Mouse (Mus musculus) heart, adult 2 months (tissue): ENCODE data around the gene Snx13. TPM values are rescaled to one million over a fixed set of nuclear protein-coding genes. Genes with fewer than 3 reads are reported as not detected.

ENCODE experiments used
- DNase-seq, 2 experiments: peaks; one replicate each; pipeline ENCODE4 v3.0.0; 2021
- H3K27ac ChIP-seq: fragments of 200-600 bp; 2 replicates; pipeline ENCODE4 v1.8.1; 2022
- H3K27me3 ChIP-seq: fragments of 200-500 bp; 2 replicates; pipeline ENCODE4 v1.6.1; 2012; ENCODE audit warnings: mild to moderate bottlenecking, low read length, inconsistent platforms, mixed read lengths; ENCODE audit not compliant: control insufficient read depth, insufficient read depth
- H3K36me3 ChIP-seq: fragments of 200-500 bp; 2 replicates; pipeline ENCODE4 v1.6.1; 2012; ENCODE audit warnings: low read length, inconsistent platforms; ENCODE audit not compliant: control insufficient read depth, insufficient read depth
- H3K4me1 ChIP-seq: fragments of 200-500 bp; 2 replicates; pipeline ENCODE4 v1.6.1; 2011; ENCODE audit warnings: low read length; ENCODE audit not compliant: control insufficient read depth, insufficient read depth
- H3K4me3 ChIP-seq: fragments of 200-600 bp; 2 replicates; pipeline ENCODE4 v1.8.1; 2022
- H3K79me2 ChIP-seq: fragments of 200-500 bp; replicated peaks from 2 replicates; pipeline ENCODE4 v1.6.1; 2012; ENCODE audit warnings: mild to moderate bottlenecking, inconsistent platforms, low read length, moderate library complexity, mixed read lengths; ENCODE audit not compliant: control insufficient read depth, insufficient read depth
- H3K9ac ChIP-seq: fragments of 200-500 bp; 2 replicates; pipeline ENCODE4 v1.6.1; 2012; ENCODE audit warnings: low read depth, mild to moderate bottlenecking, control low read depth, inconsistent platforms, low read length, mixed read lengths
- CTCF ChIP-seq: fragments of 200-600 bp; IDR thresholded peaks from 2 replicates; pipeline ENCODE4 v1.8.1; 2022; ENCODE audit warnings: antibody characterized with exemption, mild to moderate bottlenecking, moderate library complexity
- EP300 ChIP-seq: fragments of 200-500 bp; IDR thresholded peaks from 2 replicates; pipeline ENCODE4 v1.6.1; 2011; ENCODE audit warnings: low read depth, low read length, control low read depth; ENCODE audit not compliant: insufficient read depth
- POLR2A ChIP-seq: fragments of 200-500 bp; IDR thresholded peaks from 2 replicates; pipeline ENCODE4 v1.6.1; 2011; ENCODE audit warnings: mild to moderate bottlenecking, low read depth, low read length, control low read depth; ENCODE audit not compliant: insufficient read depth
- WGBS: fragments of 180-500 bp; shearing (Covaris S2); methylation state at CpG from one replicate; pipeline ENCODE4 v1.1.7; 2018; 5-methylcytosine and 5-hydroxymethylcytosine counted together
- intact Hi-C: fragments of 180-260 bp; cut with DNase I; formaldehyde crosslinking; loops from one replicate; pipeline ENCODE4 v1.15.1; 2025
- polyA plus RNA-seq: library from polyadenylated mRNA; depleted of rRNA; stranded (reverse); fragments of >200 nt; gene quantifications from 2 replicates; pipeline ENCODE4 v1.2.3, GENCODE M21; 2012
- total RNA-seq, 2 experiments: library from RNA; stranded (reverse); gene quantifications; 2 replicates each; pipeline ENCODE4 v1.2.3; 2021

Gene Snx13
- total and polyA plus RNA-seq, 3 experiments: 10.9 to 63.6 (median 54.5) TPM

GRCm38 (mm10) chr12:35008340-35009137 is 38.4 kb upstream of the Snx13 start:
- H3K9ac ChIP-seq: no peak overlapping the region
- 78% methylated on average over 11 of the region's 11 CpGs for WGBS
- no peak for DNase-seq
- intact Hi-C loops: no loop called here
- no peak overlapping the region for H3K27ac ChIP-seq
- no peak overlapping the region for H3K4me3 ChIP-seq
- no peak for TF ChIP-seq CTCF
- no peak for TF ChIP-seq EP300
- TF ChIP-seq POLR2A: no peak
- no peaks in the 10 kb centered on the region for H3K79me2 ChIP-seq
- H3K36me3 ChIP-seq: no peaks in the 10 kb centered on the region
- no peaks in the 10 kb centered on the region for H3K27me3 ChIP-seq
- no peaks in the 10 kb centered on the region for H3K4me1 ChIP-seq

DNA sequence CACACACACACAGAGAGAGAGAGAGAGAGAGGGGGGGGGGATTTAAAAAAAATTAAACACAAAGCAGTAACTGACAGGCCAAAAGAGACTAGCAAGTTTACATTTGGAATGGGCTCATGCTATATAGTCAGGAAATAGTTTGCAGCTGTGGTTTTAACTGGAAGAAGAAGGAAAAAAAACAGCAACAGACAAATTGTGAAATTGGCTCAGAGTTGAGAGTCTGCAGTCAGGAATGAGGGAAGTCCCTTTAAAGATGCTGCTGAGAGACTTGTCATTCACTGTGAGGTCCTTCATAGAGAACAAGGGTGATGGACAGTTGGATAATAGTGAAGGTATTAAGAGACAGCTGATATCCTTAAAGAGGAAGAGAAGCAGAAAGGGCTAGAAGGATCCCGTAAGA is 35.5 kb upstream of the Snx13 start:
- Histone ChIP-seq H3K4me1 (no peaks in the 10 kb centered on the region), H3K9ac (no peak overlapping the region), H3K27ac (no peak overlapping the region), H3K36me3 (no peaks in the 10 kb centered on the region), H3K79me2 (no peaks in the 10 kb centered on the region), H3K27me3 (no peaks in the 10 kb centered on the region), H3K4me3 (no peak overlapping the region)
- TF ChIP-seq POLR2A (no peak), EP300 (no peak), CTCF (no peak)
- no peak for DNase-seq
- WGBS: 50% methylated on average over 1 of the region's 1 CpGs
- intact Hi-C loops: no loop called here

- intact Hi-C loops: no loop called here
- no peaks in the 10 kb centered on the region for H3K79me2 ChIP-seq
- no peak overlapping the region for H3K9ac ChIP-seq
- no peaks in the 10 kb centered on the region for H3K27me3 ChIP-seq
- no peaks in the 10 kb centered on the region for H3K4me1 ChIP-seq
- TF ChIP-seq POLR2A: no peak
- TF ChIP-seq CTCF: no peak
- TF ChIP-seq EP300: no peak
- no peak overlapping the region for H3K4me3 ChIP-seq
- DNase-seq: no peak
- H3K36me3 ChIP-seq: no peaks in the 10 kb centered on the region
- H3K27ac ChIP-seq: no peak overlapping the region
- WGBS: 55% methylated on average over 2 of the region's 2 CpGs
These were observed 33.0 kb upstream of the Snx13 start for GRCm38 (mm10) chr12:35013950-35014349.

DNA sequence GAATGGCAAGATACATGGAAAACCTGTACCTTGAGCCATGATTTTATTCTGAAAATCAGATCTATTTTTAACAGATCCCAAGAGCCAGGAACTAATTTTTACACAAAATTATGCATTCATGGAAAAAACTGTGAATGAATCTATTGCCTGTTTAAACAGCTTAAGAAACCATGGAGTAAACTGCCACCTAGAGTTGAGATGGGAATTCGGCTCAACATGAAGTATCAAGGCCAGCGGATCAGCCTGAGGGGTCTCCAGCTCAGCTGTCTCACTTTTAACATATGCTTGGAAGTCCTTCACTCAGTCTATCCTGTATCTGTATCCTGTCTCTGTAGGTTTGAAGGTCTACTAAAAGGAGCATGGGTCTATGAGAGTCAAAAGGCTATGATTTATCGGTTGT is 30.9 kb upstream of the Snx13 start:
- no peaks in the 10 kb centered on the region for H3K27me3 ChIP-seq
- no peaks in the 10 kb centered on the region for H3K79me2 ChIP-seq
- no peaks in the 10 kb centered on the region for H3K36me3 ChIP-seq
- no peak overlapping the region for H3K9ac ChIP-seq
- TF ChIP-seq EP300 (no peak), CTCF (peak; percentile 66)
- H3K4me1 ChIP-seq: no peaks in the 10 kb centered on the region
- no peak overlapping the region for H3K27ac ChIP-seq
- H3K4me3 ChIP-seq: no peak overlapping the region
- WGBS: 48% methylated on average over 3 of the region's 3 CpGs
- intact Hi-C loops: loop anchor here (1.0 kb wide), 1 partner anchor 352 kb away; no protein-coding TSS in a partner anchor
- no peak for DNase-seq

GRCm38 (mm10) chr12:35016481-35017250 is 30.3 kb upstream of the Snx13 start:
- DNase-seq: no peak
- Histone ChIP-seq H3K4me3 (no peak overlapping the region), H3K36me3 (no peaks in the 10 kb centered on the region), H3K27ac (no peak overlapping the region), H3K27me3 (no peaks in the 10 kb centered on the region), H3K9ac (no peak overlapping the region), H3K79me2 (no peaks in the 10 kb centered on the region), H3K4me1 (no peaks in the 10 kb centered on the region)
- 83% methylated on average over 9 of the region's 9 CpGs for WGBS
- intact Hi-C loops: loop anchor here (1.0 kb wide), 1 partner anchor 352 kb away; no protein-coding TSS in a partner anchor
- no peak for TF ChIP-seq CTCF
- TF ChIP-seq EP300: no peak
- no peak for TF ChIP-seq POLR2A

GRCm38 (mm10) chr12:35018679-35019237 is 28.2 kb upstream of the Snx13 start:
- intact Hi-C loops: no loop called here
- TF ChIP-seq CTCF: no peak
- TF ChIP-seq EP300: no peak
- no peak for TF ChIP-seq POLR2A
- Histone ChIP-seq H3K36me3 (no peaks in the 10 kb centered on the region), H3K79me2 (no peaks in the 10 kb centered on the region), H3K4me3 (no peak overlapping the region), H3K27me3 (no peaks in the 10 kb centered on the region), H3K9ac (no peak overlapping the region), H3K27ac (no peak overlapping the region), H3K4me1 (no peaks in the 10 kb centered on the region)
- DNase-seq: no peak
- WGBS: 81% methylated on average over 9 of the region's 9 CpGs
